Mouse (Mus musculus) erythroblast, embryonic 14.5 days (primary cell): ENCODE measurements around the gene Lrrfip1.

Source experiments
- GATA1 ChIP-seq: IDR thresholded peaks from 2 replicates; pipeline ENCODE4 v1.6.1; 2012; ENCODE audit warnings: low read length, inconsistent platforms, mixed read lengths
- TAL1 ChIP-seq: IDR thresholded peaks from 3 replicates; pipeline ENCODE4 v1.6.1; 2012; ENCODE audit warnings: low read length, inconsistent platforms, mixed read lengths

- TF ChIP-seq GATA1 (no peak), TAL1 (no peak)
Observed at GRCm38 (mm10) chr1:90951670-90952069, 46.9 kb upstream of the Lrrfip1 start.
